Mouse (Mus musculus): Measurements from ENCODE around the gene Sgms2.
A peak's percentile ranks its signal among the peaks of the same experiment; 100 is the strongest.

Gene Sgms2

GRCm38 (mm10) chr3:131491361-131491925, at the start of gene Sgms2:
Gene Sgms2 (minus strand): TSS chr3:131491411.
- no peak for DNase-seq (ENCODE audit: low spot score)

GRCm38 (mm10) chr3:131525229-131525628, 34.0 kb upstream of the Sgms2 start:
- DNase-seq (ENCODE audit: low spot score), result no peak

- peak; percentile 64 for DNase-seq (ENCODE audit: low spot score)
Observed at GRCm38 (mm10) chr3:131524779-131525178, 33.6 kb upstream of the Sgms2 start.

- no peak for DNase-seq (ENCODE audit: low spot score)
Observed at GRCm38 (mm10) chr3:131524210-131524609, 33.0 kb upstream of the Sgms2 start.

GRCm38 (mm10) chr3:131523749-131524148, 32.5 kb upstream of the Sgms2 start:
- DNase-seq (ENCODE audit: low spot score), result no peak

- DNase-seq (ENCODE audit: low spot score), result no peak
Observed at GRCm38 (mm10) chr3:131522243-131522642, 31.0 kb upstream of the Sgms2 start.

- no peak for DNase-seq (ENCODE audit: low spot score)
Observed at GRCm38 (mm10) chr3:131521206-131521605, 30.0 kb upstream of the Sgms2 start.

- DNase-seq (ENCODE audit: low spot score), result no peak
Observed at GRCm38 (mm10) chr3:131517756-131518155, 26.5 kb upstream of the Sgms2 start.

GRCm38 (mm10) chr3:131516332-131516999, 25.3 kb upstream of the Sgms2 start:
- no peak for DNase-seq (ENCODE audit: low spot score)

GRCm38 (mm10) chr3:131511616-131512015, 20.4 kb upstream of the Sgms2 start:
- no peak for DNase-seq (ENCODE audit: low spot score)

- no peak for DNase-seq (ENCODE audit: low spot score)
Observed at GRCm38 (mm10) chr3:131508024-131508423, 16.8 kb upstream of the Sgms2 start.

GRCm38 (mm10) chr3:131504595-131505223, 13.5 kb upstream of the Sgms2 start:
- DNase-seq (ENCODE audit: low spot score), result no peak

- no peak for DNase-seq (ENCODE audit: low spot score)
Observed at GRCm38 (mm10) chr3:131501677-131502370, 10.6 kb upstream of the Sgms2 start.

- no peak for DNase-seq (ENCODE audit: low spot score)
Observed at GRCm38 (mm10) chr3:131499651-131500050, 8.4 kb upstream of the Sgms2 start.

GRCm38 (mm10) chr3:131496506-131497122, 5.4 kb upstream of the Sgms2 start:
- no peak for DNase-seq (ENCODE audit: low spot score)

- no peak for DNase-seq (ENCODE audit: low spot score)
Observed at GRCm38 (mm10) chr3:131495076-131495475, 3.9 kb upstream of the Sgms2 start.

GRCm38 (mm10) chr3:131493194-131493593, 2.0 kb upstream of the Sgms2 start:
- DNase-seq (ENCODE audit: low spot score), result no peak

- no peak for DNase-seq (ENCODE audit: low spot score)
Observed at GRCm38 (mm10) chr3:131491980-131492379, 769 bp upstream of the Sgms2 start.

GRCm38 (mm10) chr3:131490143-131490908, 885 bp downstream of the Sgms2 start:
- DNase-seq (ENCODE audit: low spot score), result peak; percentile 74

GRCm38 (mm10) chr3:131489657-131490142, 1.5 kb downstream of the Sgms2 start:
- peak; percentile 59 for DNase-seq (ENCODE audit: low spot score)

- no peak for DNase-seq (ENCODE audit: low spot score)
Observed at GRCm38 (mm10) chr3:131488969-131489368, 2.2 kb downstream of the Sgms2 start.

All from embryo, embryonic 10.5 days (tissue).